In the genomic region with DNA sequence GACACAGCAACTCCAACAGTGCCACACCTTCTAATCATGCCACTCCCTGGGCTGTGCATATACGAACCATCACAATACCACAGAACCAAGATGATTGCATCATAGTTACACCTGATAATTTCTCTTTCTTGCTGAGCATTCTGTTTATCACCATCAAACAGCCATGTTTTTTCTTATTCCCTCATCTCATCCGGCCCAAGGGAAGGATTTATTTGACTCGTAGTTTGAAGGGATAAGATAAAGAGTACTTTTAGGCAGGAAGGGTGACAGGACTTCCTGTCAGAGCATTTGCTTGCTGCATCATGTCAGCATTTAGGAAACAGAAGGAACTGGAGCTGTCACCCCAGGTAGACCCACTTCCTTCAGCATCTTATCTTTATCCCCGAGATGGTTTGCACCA, we compare ENCODE assay signal across 24 mouse cellular contexts. TPM values are rescaled to one million over a fixed set of nuclear protein-coding genes. Genes with fewer than 3 reads are reported as not detected.
A peak's percentile ranks its signal among the peaks of the same experiment; 100 is the strongest.
DNase-seq lines count a peak whose midpoint lies in the region; ATAC-seq and TF ChIP-seq lines count a peak whose summit lies in the region.
"Had no signal": no experiment of that assay in that cellular context is flagged by ENCODE, and none has a peak within 500 bp of the region (broad histone marks: within the 10 kb centered on the region; RNA-seq: fewer than 3 reads in every experiment).

No protein-coding gene starts in this region.

- H3K9me3 ChIP-seq in liver, embryonic 13.5 days (replicated peaks), result no peaks in the 10 kb centered on the region
- H3K9me3 ChIP-seq in G1E (replicated peaks), result no peaks in the 10 kb centered on the region
- H3K9me3 ChIP-seq: embryonic facial prominence, embryonic 10.5 days; embryonic facial prominence, embryonic 12.5 days; forebrain, embryonic 13.5 days; forebrain, embryonic 15.5 days had no signal

- no peaks in the 10 kb centered on the region for H3K27me3 ChIP-seq in liver, embryonic 13.5 days
- H3K27me3 ChIP-seq in G1E (ENCODE audit: insufficient read depth, low read length), result no peaks in the 10 kb centered on the region
- H3K27me3 ChIP-seq: CH12.LX; embryonic facial prominence, embryonic 12.5 days; forebrain, embryonic 13.5 days; forebrain, embryonic 15.5 days had no signal

- no peak overlapping the region for H3K27ac ChIP-seq in liver, embryonic 13.5 days
- H3K27ac ChIP-seq: embryonic facial prominence, embryonic 10.5 days; embryonic facial prominence, embryonic 12.5 days; forebrain, embryonic 13.5 days; forebrain, embryonic 15.5 days had no signal

- no peak for TF ChIP-seq CTCF in G1E (IDR thresholded peaks at IDR 0.05; ENCODE audit: low read depth, low read length)

- H3K36me3 ChIP-seq in liver, embryonic 13.5 days, result peaks cover 44% of the 10 kb centered on the region
- H3K36me3 ChIP-seq in G1E (replicated peaks), result peaks cover 54% of the 10 kb centered on the region

- 21% methylated on average over 4 of the region's 4 CpGs for WGBS in liver, embryonic 13.5 days (ENCODE audit: insufficient replicate concordance)

- H3K4me1 ChIP-seq in liver, embryonic 13.5 days (replicated peaks), result peaks cover 7% of the 10 kb centered on the region
- peaks cover 7% of the 10 kb centered on the region for H3K4me1 ChIP-seq in G1E (ENCODE audit: insufficient read depth, low read depth, low read length)
- H3K4me1 ChIP-seq: embryonic facial prominence, embryonic 10.5 days; embryonic facial prominence, embryonic 12.5 days; forebrain, embryonic 13.5 days; forebrain, embryonic 15.5 days had no signal

- intact Hi-C loops in heart, postnatal 36 days (cut with DNase I), result loop anchor here (10.0 kb wide), 1 partner anchor 333 kb away; no protein-coding TSS in a partner anchor

- 0 out of 2 replicates have a peak, but pooled peaks have one; percentile 39 for ATAC-seq in liver, embryonic 13.5 days (ENCODE audit: low read depth)
- ATAC-seq in G1E (ENCODE audit: extremely low read depth, insufficient number of reproducible peaks, low FRiP score, poor library complexity, severe bottlenecking), result 0 out of 2 replicates have a peak, but pooled peaks have one; percentile 43
- ATAC-seq in megakaryocyte-erythroid progenitor cell, adult 5-6 weeks (replicated peaks; ENCODE audit: low FRiP score, low TSS enrichment, poor library complexity, severe bottlenecking), result no peak
- ATAC-seq: activated CD4-positive, CD25-positive, alpha-beta regulatory T cell, adult 4 months; CD4-positive, CD25-positive, alpha-beta regulatory T cell, adult 4 months; forebrain, embryonic 13.5 days; forebrain, embryonic 15.5 days; forebrain, postnatal 0 days had no signal

- no peak overlapping the region for H3K4me3 ChIP-seq in liver, embryonic 13.5 days (replicated peaks)
- no peak overlapping the region for H3K4me3 ChIP-seq in G1E (ENCODE audit: low read depth, low read length)
- H3K4me3 ChIP-seq: embryonic facial prominence, embryonic 10.5 days; embryonic facial prominence, embryonic 12.5 days; forebrain, embryonic 13.5 days; forebrain, embryonic 15.5 days had no signal

- H3K4me2 ChIP-seq in liver, embryonic 13.5 days, result no peak overlapping the region
- H3K4me2 ChIP-seq: embryonic facial prominence, embryonic 12.5 days; forebrain, embryonic 13.5 days; forebrain, embryonic 15.5 days had no signal

- no peak for DNase-seq in liver, embryonic 13.5 days
- DNase-seq in liver (no peak), 416B (ENCODE audit: low read depth) (peak; percentile 70), G1E (ENCODE audit: low spot score) (no peak), R1 (ENCODE audit: low read depth, low spot score) (peak; percentile 6)
- no peak for DNase-seq in heart, postnatal 36 days
- DNase-seq: adrenal gland, adult 8-10 months; adrenal gland, postnatal 14 days; adrenal gland, postnatal 36 days; B cell, adult 2 months; cerebellum, adult 11-12 months; cerebellum, adult 2 months; cerebellum, adult 9-10 months; cerebellum, postnatal 10 days; cerebellum, postnatal 25 days; forebrain, postnatal 0 days had no signal

- no peak overlapping the region for H3K9ac ChIP-seq in liver, embryonic 13.5 days
- H3K9ac ChIP-seq: embryonic facial prominence, embryonic 12.5 days; forebrain, embryonic 13.5 days; forebrain, embryonic 15.5 days; forebrain, postnatal 0 days had no signal

RNA-seq across cellular contexts. Expression of a gene that starts 34.1 kb away (rescaled TPM):
- polyA plus RNA-seq in liver, embryonic 13.5 days (2015; fragmentation: Nextera tagmentation; extraction: Ambion mirVana), result 42.4 and 49.6 TPM in 2 replicates
- total RNA-seq in G1E (2014; fragmentation: Nextera tagmentation), result 115 and 120 TPM in 2 replicates
- 130 and 136 TPM in 2 replicates for total RNA-seq in G1E (2017)
- polyA plus RNA-seq in G1E (2012), result 1.9 and 2.7 TPM in 2 replicates
- 10 to 100 TPM; 22.8 to 25.6 TPM for total RNA-seq in heart, postnatal 36 days (2021)
- total RNA-seq in megakaryocyte-erythroid progenitor cell, adult 5-6 weeks (2014; fragmentation: Nextera tagmentation), result 40.2 and 46.6 TPM in 2 replicates
- total RNA-seq in megakaryocyte-erythroid progenitor cell, adult 5-6 weeks (2017), result 86.3 and 89.4 TPM in 2 replicates

Comparison
In these comparisons a context has a peak if more than half of its experiments do, and no peak if none do; other contexts are left out.
1. DNase-seq: peak in 416B (single experiment) and R1 (single experiment); none in liver, embryonic 13.5 days (single experiment), liver (single experiment), G1E (single experiment) and heart, postnatal 36 days (0 of 2).